Mouse (Mus musculus) stomach, postnatal 0 days (tissue): ENCODE results near the gene Armc6. TPM values are rescaled to one million over a fixed set of nuclear protein-coding genes. Genes with fewer than 3 reads are reported as not detected.
A peak's percentile ranks its signal among the peaks of the same experiment; 100 is the strongest.

Source experiments
- ATAC-seq: fragments of 200-750 bp; cut with Nextera tagmentation; 2 replicates; pipeline ENCODE4 v1.8.0; 2017; ENCODE audit not compliant: low FRiP score, low TSS enrichment
- DNase-seq: peaks from one replicate; pipeline ENCODE4 v3.0.0-alpha.2; 2016; ENCODE audit warnings: low spot score
- H3K27ac ChIP-seq: fragments of 300-500 bp; sonication (generic); replicated peaks from 2 replicates; pipeline ENCODE4 v1.5.1; 2014; ENCODE audit warnings: mild to moderate bottlenecking, control low read depth
- H3K27me3 ChIP-seq: fragments of 300-500 bp; sonication (generic); 2 replicates; pipeline ENCODE4 v1.6.1; 2014; ENCODE audit warnings: low read length; ENCODE audit not compliant: control insufficient read depth, insufficient read depth
- H3K36me3 ChIP-seq: fragments of 300-500 bp; sonication (generic); 2 replicates; pipeline ENCODE4 v1.6.1; 2014; ENCODE audit warnings: low read length, mixed read lengths; ENCODE audit not compliant: control insufficient read depth, insufficient read depth
- H3K4me1 ChIP-seq: fragments of 300-500 bp; sonication (generic); replicated peaks from 2 replicates; pipeline ENCODE4 v1.6.1; 2014; ENCODE audit warnings: antibody characterized with exemption; ENCODE audit not compliant: control insufficient read depth, insufficient read depth
- H3K4me2 ChIP-seq: fragments of 300-500 bp; sonication (generic); replicated peaks from 2 replicates; pipeline ENCODE4 v1.6.1; 2014; ENCODE audit warnings: low read depth, mild to moderate bottlenecking, control low read depth, moderate library complexity
- H3K4me3 ChIP-seq: fragments of 300-500 bp; sonication (generic); 2 replicates; pipeline ENCODE4 v1.5.1; 2014; ENCODE audit warnings: low read depth, low read length, control low read depth
- H3K9ac ChIP-seq: fragments of 300-500 bp; sonication (generic); 2 replicates; pipeline ENCODE4 v1.6.1; 2014; ENCODE audit warnings: mild to moderate bottlenecking, low read length, control low read depth, mixed read lengths
- H3K9me3 ChIP-seq: fragments of 300-500 bp; sonication (generic); 2 replicates; pipeline ENCODE4 v1.6.1; 2016; ENCODE audit warnings: low read length; ENCODE audit not compliant: control insufficient read depth
- CTCF ChIP-seq: IDR thresholded peaks from 2 replicates; pipeline ENCODE4 v1.5.1; 2016; ENCODE audit warnings: antibody characterized with exemption, low read depth, mild to moderate bottlenecking, moderate library complexity
- EP300 ChIP-seq: optimal IDR thresholded peaks from 2 replicates; pipeline ENCODE3; 2016; ENCODE audit warnings: antibody characterized with exemption
- WGBS: fragments of 180-500 bp; shearing (Covaris S2); extraction: QIAGEN DNeasy Blood & Tissue Kit; methylation state at CpG from one replicate; pipeline ENCODE4 v1.1.7; 2014; 5-methylcytosine and 5-hydroxymethylcytosine counted together
- polyA plus RNA-seq: library from polyadenylated mRNA; unstranded; fragments of >200 nt; fragmentation: Nextera tagmentation; extraction: Ambion mirVana; gene quantifications from 2 replicates; pipeline ENCODE4 v1.2.1, GENCODE M21; 2015

The Armc6 gene
- polyA plus RNA-seq, 1 experiment from 2014 or later = 11.9 TPM

- Histone ChIP-seq H3K27ac (no peak overlapping the region), H3K4me3 (no peak overlapping the region), H3K4me2 (no peak overlapping the region), H3K4me1 (no peaks in the 10 kb centered on the region), H3K9me3 (no peaks in the 10 kb centered on the region), H3K9ac (no peak overlapping the region), H3K36me3 (peaks cover 6% of the 10 kb centered on the region; the same call in 1 of the 2 replicates), H3K27me3 (no peaks in the 10 kb centered on the region)
- DNase-seq (no peak), ATAC-seq (no peak)
- TF ChIP-seq CTCF = no peak
- no peak for TF ChIP-seq EP300
- WGBS = 85% methylated on average over 7 of the region's 7 CpGs
Observed at GRCm38 (mm10) chr8:70174079-70174478, 60.2 kb downstream of the Armc6 start.

- H3K4me2 ChIP-seq = no peak overlapping the region
- no peak for DNase-seq
- TF ChIP-seq EP300 (no peak), CTCF (no peak)
- H3K9me3 ChIP-seq = no peaks in the 10 kb centered on the region
- no peaks in the 10 kb centered on the region for H3K27me3 ChIP-seq
- no peak overlapping the region for H3K27ac ChIP-seq
- ATAC-seq = no peak
- no peak overlapping the region for H3K9ac ChIP-seq
- H3K36me3 ChIP-seq = peaks cover 6% of the 10 kb centered on the region; the same call in 1 of the 2 replicates
- no peak overlapping the region for H3K4me3 ChIP-seq
- 70% methylated on average over 5 of the region's 5 CpGs for WGBS
- no peaks in the 10 kb centered on the region for H3K4me1 ChIP-seq
Observed at GRCm38 (mm10) chr8:70173320-70173719, 60.9 kb downstream of the Armc6 start.

GRCm38 (mm10) chr8:70172043-70172681 lies 62.1 kb downstream of the Armc6 start, which contains the start of gene Tmem161a:
Gene Tmem161a (plus strand): TSS chr8:70172356.
- Histone ChIP-seq H3K27ac (peak within 1 kb of the TSS; percentile 67; the same call in 1 of the 2 replicates), H3K27me3 (no peaks in the 10 kb centered on the region), H3K4me2 (peak within 1 kb of the TSS; percentile 69), H3K9ac (peak within 1 kb of the TSS; percentile 71), H3K9me3 (no peaks in the 10 kb centered on the region), H3K4me3 (peak within 1 kb of the TSS; percentile 66), H3K4me1 (no peaks in the 10 kb centered on the region), H3K36me3 (0 out of 2 replicates have a peak, but pooled peaks cover under 1% of the 10 kb centered on the region)
- peak; percentile 96 for ATAC-seq
- WGBS = 2% methylated on average over 27 of the region's 27 CpGs
- TF ChIP-seq EP300 (no peak), CTCF (no peak)
- DNase-seq = peak; percentile 92

GRCm38 (mm10) chr8:70171240-70171639 lies 63.0 kb downstream of the Armc6 start:
- Histone ChIP-seq H3K4me2 (no peak overlapping the region), H3K9me3 (no peaks in the 10 kb centered on the region), H3K4me1 (no peaks in the 10 kb centered on the region), H3K9ac (no peak overlapping the region), H3K27me3 (no peaks in the 10 kb centered on the region), H3K27ac (no peak overlapping the region), H3K36me3 (no peaks in the 10 kb centered on the region), H3K4me3 (no peak overlapping the region)
- ATAC-seq (no peak), DNase-seq (no peak)
- 79% methylated on average over 7 of the region's 7 CpGs for WGBS
- TF ChIP-seq CTCF = no peak
- TF ChIP-seq EP300 = no peak

- ATAC-seq = no peak
- WGBS = 77% methylated on average over 3 of the region's 3 CpGs
- Histone ChIP-seq H3K9ac (no peak overlapping the region), H3K36me3 (no peaks in the 10 kb centered on the region), H3K27ac (no peak overlapping the region), H3K4me2 (no peak overlapping the region), H3K4me3 (no peak overlapping the region), H3K9me3 (no peaks in the 10 kb centered on the region), H3K27me3 (no peaks in the 10 kb centered on the region; the same call in 1 of the 2 replicates), H3K4me1 (no peaks in the 10 kb centered on the region)
- DNase-seq = no peak
- TF ChIP-seq EP300 (no peak), CTCF (no peak)
Observed at GRCm38 (mm10) chr8:70170748-70171147, 63.5 kb downstream of the Armc6 start.

Other genes with a start within 250 kb of the Armc6 start
- 32.4 and 36.4 TPM in 2 replicates for gene Gatad2a, start 238.1 kb downstream of the Armc6 start, polyA plus RNA-seq
- 22.4 and 24.4 TPM in 2 replicates for gene Mau2, start 191.7 kb downstream of the Armc6 start, polyA plus RNA-seq
- gene Sugp1, start 191.7 kb downstream of the Armc6 start, polyA plus RNA-seq = 21.2 and 22.0 TPM in 2 replicates
- 1.0 and 1.5 TPM in 2 replicates for gene Tm6sf2, start 161.5 kb downstream of the Armc6 start, polyA plus RNA-seq
- gene Hapln4, start 151.0 kb downstream of the Armc6 start, polyA plus RNA-seq = 0.02 and 0.10 TPM in 2 replicates
- gene Ncan, start 113.6 kb downstream of the Armc6 start, polyA plus RNA-seq = 0.17 and 0.27 TPM in 2 replicates
- gene Nr2c2ap, start 103.1 kb downstream of the Armc6 start, polyA plus RNA-seq = 31.9 and 33.6 TPM in 2 replicates
- 8.9 and 9.8 TPM in 2 replicates for gene Rfxank, start 95.3 kb downstream of the Armc6 start, polyA plus RNA-seq
- gene Borcs8, start 95.0 kb downstream of the Armc6 start, polyA plus RNA-seq = 30.1 and 30.5 TPM in 2 replicates
- 0.10 TPM in 1 of 2 replicates, not detected in the other for gene Mef2b, start 94.8 kb downstream of the Armc6 start, polyA plus RNA-seq
- gene Tmem161a, start 62.1 kb downstream of the Armc6 start, polyA plus RNA-seq = 38.2 and 40.8 TPM in 2 replicates
- gene Slc25a42, start 22.2 kb downstream of the Armc6 start, polyA plus RNA-seq = 3.1 and 4.5 TPM in 2 replicates
- gene Sugp2, start 240 bp downstream of the Armc6 start, polyA plus RNA-seq = 7.8 and 9.0 TPM in 2 replicates
- 13.8 and 17.5 TPM in 2 replicates for gene Homer3, start 48.4 kb upstream of the Armc6 start, polyA plus RNA-seq
- gene Ddx49, start 68.0 kb upstream of the Armc6 start, polyA plus RNA-seq = 35.0 and 36.0 TPM in 2 replicates
- gene Cope, start 68.1 kb upstream of the Armc6 start, polyA plus RNA-seq = 347 and 366 TPM in 2 replicates
- 2.0 and 2.6 TPM in 2 replicates for gene Cers1, start 81.3 kb upstream of the Armc6 start, polyA plus RNA-seq
- gene Gdf1, start 95.4 kb upstream of the Armc6 start, polyA plus RNA-seq = 0.53 TPM in 2 replicates
- 9.5 and 9.6 TPM in 2 replicates for gene Upf1, start 118.8 kb upstream of the Armc6 start, polyA plus RNA-seq
- gene Comp, start 139.1 kb upstream of the Armc6 start, polyA plus RNA-seq = 0.15 and 0.42 TPM in 2 replicates
- gene Crtc1, start 205.1 kb upstream of the Armc6 start, polyA plus RNA-seq = 8.0 and 8.4 TPM in 2 replicates
- gene Klhl26, start 242.5 kb upstream of the Armc6 start, polyA plus RNA-seq = 10.4 and 12.4 TPM in 2 replicates